Mouse (Mus musculus): ENCODE results near the gene Zfp213. TPM values are rescaled to one million over a fixed set of nuclear protein-coding genes. Genes with fewer than 3 reads are reported as not detected.

The Zfp213 gene
- polyA plus RNA-seq (2011; ENCODE audit: insufficient read depth, insufficient read length, low read depth, missing spikeins) = 4.2 and 4.9 TPM in 2 replicates

DNA sequence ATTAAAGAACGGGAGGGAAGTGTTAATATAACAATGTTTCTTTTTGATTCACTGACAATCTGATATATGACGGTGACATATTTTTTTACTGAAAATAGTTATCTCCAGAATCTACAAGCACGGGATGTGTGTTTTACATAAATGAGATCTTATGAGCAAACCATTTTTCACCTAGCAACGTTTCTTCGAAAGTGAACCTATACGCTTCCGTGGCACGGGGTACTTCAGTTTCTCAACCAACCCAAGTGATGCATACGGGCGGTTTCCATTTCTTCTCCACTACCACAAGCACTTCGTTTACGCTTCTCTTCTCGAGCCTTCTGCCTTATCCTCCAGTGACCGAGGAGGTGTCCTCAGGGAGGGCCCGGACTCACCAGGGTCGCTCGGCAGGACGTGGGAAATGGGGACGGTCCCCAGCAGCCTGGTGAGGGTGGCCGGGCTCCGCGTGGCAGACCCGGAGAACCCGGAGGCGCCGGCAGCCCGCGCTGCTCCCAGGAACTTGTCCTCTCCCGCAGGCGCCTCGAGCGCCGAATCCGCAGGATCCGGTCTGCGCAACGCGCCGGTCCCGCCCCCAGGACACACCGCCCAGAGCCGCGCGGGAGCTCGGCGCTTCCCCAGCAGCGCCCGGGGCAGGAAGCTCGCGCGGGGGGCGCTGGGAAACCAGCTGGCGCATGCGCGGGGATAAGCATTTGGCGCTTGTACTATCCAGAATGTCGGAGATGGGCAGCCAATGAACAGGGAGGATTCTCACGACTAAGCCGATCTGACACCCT, at the start of gene Zfp213:
Gene Zfp213, minus strand, starts transcription at position 644 of the 773 bp plus-strand sequence.
- TF ChIP-seq EP300 (IDR thresholded peaks at IDR 0.05; ENCODE audit: insufficient read depth, low read depth, low read length) (no peak), CTCF (IDR thresholded peaks at IDR 0.05; ENCODE audit: low read depth, low read length) (no peak), POLR2A (IDR thresholded peaks at IDR 0.05; ENCODE audit: insufficient read depth, low read length) (no peak)
- peaks cover under 1% of the 10 kb centered on the region for H3K4me1 ChIP-seq (ENCODE audit: control insufficient read depth, insufficient read depth, low read length)
- H3K4me3 ChIP-seq (ENCODE audit: low read depth, low read length) = peak within 1 kb of the TSS; percentile 98
- H3K27me3 ChIP-seq (ENCODE audit: control insufficient read depth, insufficient read depth, low read length, poor library complexity, severe bottlenecking) = no peaks in the 10 kb centered on the region
- H3K9me3 ChIP-seq (replicated peaks; ENCODE audit: control insufficient read depth, insufficient read depth, low read length, poor library complexity, severe bottlenecking) = no peaks in the 10 kb centered on the region
- peak within 1 kb of the TSS; percentile 83 for H3K9ac ChIP-seq (ENCODE audit: low read depth, poor library complexity, severe bottlenecking)
- H3K27ac ChIP-seq (ENCODE audit: insufficient read depth, low read length) = peak within 1 kb of the TSS; percentile 54
- no peaks in the 10 kb centered on the region for H3K36me3 ChIP-seq (ENCODE audit: control insufficient read depth, insufficient read depth, low read length, poor library complexity, severe bottlenecking)

DNA sequence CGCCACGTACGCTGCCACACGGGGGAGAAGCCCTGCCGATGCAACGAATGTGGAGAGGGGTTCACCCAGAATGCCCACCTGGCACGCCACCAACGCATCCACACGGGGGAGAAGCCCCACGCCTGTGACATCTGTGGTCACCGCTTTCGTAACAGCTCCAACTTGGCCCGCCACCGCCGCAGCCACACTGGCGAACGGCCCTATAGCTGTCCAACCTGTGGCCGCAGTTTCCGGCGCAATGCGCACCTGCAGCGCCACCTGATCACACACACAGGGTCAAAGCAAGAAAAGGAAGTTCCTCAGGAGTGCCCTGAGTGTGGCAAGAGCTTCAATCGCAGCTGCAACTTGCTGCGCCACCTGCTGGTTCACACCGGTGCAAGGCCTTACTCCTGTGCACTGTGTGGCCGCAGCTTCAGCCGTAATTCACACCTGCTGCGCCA, 46.3 kb upstream of the Zfp213 start:
- Histone ChIP-seq H3K4me3 (ENCODE audit: low read depth, low read length) (peak overlapping the region; percentile 10), H3K27ac (ENCODE audit: insufficient read depth, low read length) (no peak overlapping the region), H3K27me3 (ENCODE audit: control insufficient read depth, insufficient read depth, low read length, poor library complexity, severe bottlenecking) (no peaks in the 10 kb centered on the region), H3K4me1 (ENCODE audit: control insufficient read depth, insufficient read depth, low read length) (no peaks in the 10 kb centered on the region), H3K36me3 (ENCODE audit: control insufficient read depth, insufficient read depth, low read length, poor library complexity, severe bottlenecking) (peaks cover 28% of the 10 kb centered on the region), H3K9ac (ENCODE audit: low read depth, poor library complexity, severe bottlenecking) (no peak overlapping the region), H3K9me3 (replicated peaks; ENCODE audit: control insufficient read depth, insufficient read depth, low read length, poor library complexity, severe bottlenecking) (no peaks in the 10 kb centered on the region)
- TF ChIP-seq CTCF (IDR thresholded peaks at IDR 0.05; ENCODE audit: low read depth, low read length) = peak; percentile 97
- TF ChIP-seq POLR2A (IDR thresholded peaks at IDR 0.05; ENCODE audit: insufficient read depth, low read length) = no peak
- TF ChIP-seq EP300 (IDR thresholded peaks at IDR 0.05; ENCODE audit: insufficient read depth, low read depth, low read length) = peak; percentile 58; the same call in 1 of the 2 replicates

- TF ChIP-seq CTCF (IDR thresholded peaks at IDR 0.05; ENCODE audit: low read depth, low read length) (no peak), EP300 (IDR thresholded peaks at IDR 0.05; ENCODE audit: insufficient read depth, low read depth, low read length) (no peak), POLR2A (IDR thresholded peaks at IDR 0.05; ENCODE audit: insufficient read depth, low read length) (no peak)
- no peaks in the 10 kb centered on the region for H3K4me1 ChIP-seq (ENCODE audit: control insufficient read depth, insufficient read depth, low read length)
These were observed 45.6 kb upstream of the Zfp213 start for GRCm38 (mm10) chr17:23609612-23610011.

DNA sequence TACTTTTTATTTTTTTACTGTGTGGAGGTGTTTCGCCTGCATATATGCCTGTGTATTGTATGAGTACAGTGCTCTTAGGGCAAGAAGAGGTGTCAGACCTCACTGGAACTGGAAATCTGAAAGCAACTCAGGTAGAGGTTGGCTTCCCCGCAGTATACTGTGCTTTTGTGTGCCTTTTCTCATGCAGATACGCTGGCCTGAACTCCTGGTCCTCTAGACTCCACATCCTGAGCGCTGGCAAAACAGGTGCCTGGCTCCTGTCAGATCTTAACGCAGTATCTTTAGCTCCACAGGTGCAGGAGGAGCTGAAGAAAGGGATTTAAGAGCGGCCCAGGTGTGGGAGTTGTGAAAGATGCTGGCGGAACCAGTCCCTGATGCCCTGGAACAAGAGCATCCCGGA, 41.2 kb upstream of the Zfp213 start:
- Histone ChIP-seq H3K27ac (ENCODE audit: insufficient read depth, low read length) (peak overlapping the region; percentile 97), H3K9me3 (replicated peaks; ENCODE audit: control insufficient read depth, insufficient read depth, low read length, poor library complexity, severe bottlenecking) (no peaks in the 10 kb centered on the region), H3K4me3 (ENCODE audit: low read depth, low read length) (peak overlapping the region; percentile 51), H3K27me3 (ENCODE audit: control insufficient read depth, insufficient read depth, low read length, poor library complexity, severe bottlenecking) (no peaks in the 10 kb centered on the region), H3K4me1 (ENCODE audit: control insufficient read depth, insufficient read depth, low read length) (no peaks in the 10 kb centered on the region), H3K9ac (ENCODE audit: low read depth, poor library complexity, severe bottlenecking) (peak overlapping the region; percentile 34), H3K36me3 (ENCODE audit: control insufficient read depth, insufficient read depth, low read length, poor library complexity, severe bottlenecking) (peaks cover 26% of the 10 kb centered on the region)
- TF ChIP-seq CTCF (IDR thresholded peaks at IDR 0.05; ENCODE audit: low read depth, low read length) = no peak
- peak; percentile 23 for TF ChIP-seq POLR2A (IDR thresholded peaks at IDR 0.05; ENCODE audit: insufficient read depth, low read length)
- TF ChIP-seq EP300 (IDR thresholded peaks at IDR 0.05; ENCODE audit: insufficient read depth, low read depth, low read length) = peak; percentile 74; the same call in 1 of the 2 replicates

More at GRCm38 (mm10) chr17:23609612-23610011, 45.6 kb upstream of the Zfp213 start:
- Histone ChIP-seq H3K27me3 (ENCODE audit: control insufficient read depth, insufficient read depth, low read length, poor library complexity, severe bottlenecking) (no peaks in the 10 kb centered on the region), H3K9ac (ENCODE audit: low read depth, poor library complexity, severe bottlenecking) (no peak overlapping the region), H3K9me3 (replicated peaks; ENCODE audit: control insufficient read depth, insufficient read depth, low read length, poor library complexity, severe bottlenecking) (no peaks in the 10 kb centered on the region), H3K27ac (ENCODE audit: insufficient read depth, low read length) (no peak overlapping the region), H3K4me3 (ENCODE audit: low read depth, low read length) (no peak overlapping the region), H3K36me3 (ENCODE audit: control insufficient read depth, insufficient read depth, low read length, poor library complexity, severe bottlenecking) (peaks cover 28% of the 10 kb centered on the region)

DNA sequence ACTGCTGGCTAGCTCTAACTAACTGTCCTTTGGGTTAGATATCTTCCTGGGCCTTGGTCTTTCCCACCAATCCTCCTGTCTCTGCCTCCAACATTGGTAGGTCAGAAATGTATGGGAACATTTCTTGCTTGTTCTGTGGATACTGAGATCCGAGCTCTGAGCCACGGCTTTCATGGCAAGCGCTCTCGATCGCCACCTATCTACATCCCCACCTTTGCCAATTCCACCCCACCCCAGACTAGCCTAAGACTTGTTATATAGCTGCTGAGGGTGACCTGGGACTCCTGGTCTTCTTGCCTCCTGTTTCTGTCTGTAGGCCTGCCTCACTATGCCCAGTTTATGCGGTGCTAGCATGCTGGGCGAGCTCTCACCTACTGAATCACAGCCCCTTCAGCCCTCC, 40.4 kb upstream of the Zfp213 start:
- H3K27me3 ChIP-seq (ENCODE audit: control insufficient read depth, insufficient read depth, low read length, poor library complexity, severe bottlenecking) = no peaks in the 10 kb centered on the region
- H3K36me3 ChIP-seq (ENCODE audit: control insufficient read depth, insufficient read depth, low read length, poor library complexity, severe bottlenecking) = peaks cover 25% of the 10 kb centered on the region
- TF ChIP-seq POLR2A (IDR thresholded peaks at IDR 0.05; ENCODE audit: insufficient read depth, low read length) (no peak), EP300 (IDR thresholded peaks at IDR 0.05; ENCODE audit: insufficient read depth, low read depth, low read length) (0 out of 2 replicates have a peak, but pooled peaks have one; percentile 69), CTCF (IDR thresholded peaks at IDR 0.05; ENCODE audit: low read depth, low read length) (peak; percentile 70)
- no peaks in the 10 kb centered on the region for H3K9me3 ChIP-seq (replicated peaks; ENCODE audit: control insufficient read depth, insufficient read depth, low read length, poor library complexity, severe bottlenecking)
- peak overlapping the region; percentile 34 for H3K9ac ChIP-seq (ENCODE audit: low read depth, poor library complexity, severe bottlenecking)
- H3K27ac ChIP-seq (ENCODE audit: insufficient read depth, low read length) = peak overlapping the region; percentile 97
- H3K4me3 ChIP-seq (ENCODE audit: low read depth, low read length) = peak overlapping the region; percentile 24; the same call in 1 of the 2 replicates
- H3K4me1 ChIP-seq (ENCODE audit: control insufficient read depth, insufficient read depth, low read length) = no peaks in the 10 kb centered on the region

GRCm38 (mm10) chr17:23603542-23603941, 39.5 kb upstream of the Zfp213 start:
- no peaks in the 10 kb centered on the region for H3K4me1 ChIP-seq (ENCODE audit: control insufficient read depth, insufficient read depth, low read length)
- no peaks in the 10 kb centered on the region for H3K9me3 ChIP-seq (replicated peaks; ENCODE audit: control insufficient read depth, insufficient read depth, low read length, poor library complexity, severe bottlenecking)
- TF ChIP-seq POLR2A (IDR thresholded peaks at IDR 0.05; ENCODE audit: insufficient read depth, low read length) = no peak
- TF ChIP-seq CTCF (IDR thresholded peaks at IDR 0.05; ENCODE audit: low read depth, low read length) = peak; percentile 12
- no peaks in the 10 kb centered on the region for H3K27me3 ChIP-seq (ENCODE audit: control insufficient read depth, insufficient read depth, low read length, poor library complexity, severe bottlenecking)
- H3K27ac ChIP-seq (ENCODE audit: insufficient read depth, low read length) = peak overlapping the region; percentile 97
- H3K9ac ChIP-seq (ENCODE audit: low read depth, poor library complexity, severe bottlenecking) = peak overlapping the region; percentile 92
- no peak overlapping the region for H3K4me3 ChIP-seq (ENCODE audit: low read depth, low read length)
- H3K36me3 ChIP-seq (ENCODE audit: control insufficient read depth, insufficient read depth, low read length, poor library complexity, severe bottlenecking) = peaks cover 18% of the 10 kb centered on the region
